Comparison of ENCODE assay signal across 9 mouse cellular contexts in genomic region chr11:106957271-106957980, GRCm38 (mm10). TPM values are rescaled to one million over a fixed set of nuclear protein-coding genes. Genes with fewer than 3 reads are reported as not detected.
A peak's percentile ranks its signal among the peaks of the same experiment; 100 is the strongest.
DNase-seq lines count a peak whose midpoint lies in the region; ATAC-seq and TF ChIP-seq lines count a peak whose summit lies in the region.
"Had no signal": no experiment of that assay in that cellular context is flagged by ENCODE, and none has a peak within 500 bp of the region (broad histone marks: within the 10 kb centered on the region; RNA-seq: fewer than 3 reads in every experiment).

No protein-coding gene starts in this region.

- peak; percentile 42 to 57 for DNase-seq in right cerebral cortex, postnatal 10 days (ENCODE audit: low spot score in 2 of 2)
- no peak for DNase-seq in right cerebral cortex, postnatal 36 days (ENCODE audit: low spot score in 2 of 2)
- DNase-seq in brain, embryonic 14.5 days (ENCODE audit: low read depth): peak; percentile 14
- DNase-seq in heart, postnatal 14 days: peak; percentile 86
- DNase-seq in left cerebral cortex, adult 18-20 months (ENCODE audit: low spot score in 2 of 2): no peak
- DNase-seq in cerebellum, adult 9-10 months: no peak

- no peak overlapping the region for H3K9ac ChIP-seq in liver, embryonic 12.5 days
- H3K9ac ChIP-seq in stomach, embryonic 16.5 days (ENCODE audit: low read length): no peak overlapping the region
- H3K9ac ChIP-seq: limb, embryonic 13.5 days had no signal

- no peaks in the 10 kb centered on the region for H3K36me3 ChIP-seq in liver, embryonic 12.5 days
- no peaks in the 10 kb centered on the region for H3K36me3 ChIP-seq in stomach, embryonic 16.5 days (ENCODE audit: control insufficient read depth, insufficient read depth, low read length)
- H3K36me3 ChIP-seq: limb, embryonic 13.5 days had no signal

- 20% methylated on average over 12 of the region's 12 CpGs for WGBS in liver, embryonic 12.5 days (ENCODE audit: insufficient replicate concordance)
- 39% methylated on average over 12 of the region's 12 CpGs for WGBS in stomach, embryonic 16.5 days

- H3K4me1 ChIP-seq in liver, embryonic 12.5 days: peaks cover 15% of the 10 kb centered on the region
- H3K4me1 ChIP-seq in stomach, embryonic 16.5 days (ENCODE audit: control insufficient read depth, insufficient read depth, low read length): peaks cover 10% of the 10 kb centered on the region

- H3K4me3 ChIP-seq in liver, embryonic 12.5 days: no peak overlapping the region
- no peak overlapping the region for H3K4me3 ChIP-seq in stomach, embryonic 16.5 days (replicated peaks; ENCODE audit: low read length)
- H3K4me3 ChIP-seq: limb, embryonic 13.5 days had no signal

- H3K27me3 ChIP-seq in liver, embryonic 12.5 days (replicated peaks): peaks cover 3% of the 10 kb centered on the region; the same call in 1 of the 2 replicates
- H3K27me3 ChIP-seq in stomach, embryonic 16.5 days (ENCODE audit: control insufficient read depth, insufficient read depth, low read length): no peaks in the 10 kb centered on the region
- H3K27me3 ChIP-seq: limb, embryonic 13.5 days had no signal

- no peaks in the 10 kb centered on the region for H3K9me3 ChIP-seq in liver, embryonic 12.5 days (replicated peaks)
- H3K9me3 ChIP-seq in stomach, embryonic 16.5 days (replicated peaks; ENCODE audit: control insufficient read depth, low read length): no peaks in the 10 kb centered on the region
- H3K9me3 ChIP-seq: limb, embryonic 13.5 days had no signal

- TF ChIP-seq POLR2A in brain, embryonic 14.5 days (IDR thresholded peaks at IDR 0.05; ENCODE audit: borderline replicate concordance, extremely low read depth, insufficient read depth, insufficient read length, poor library complexity, severe bottlenecking): no peak

- TF ChIP-seq CTCF in brain, embryonic 14.5 days (IDR thresholded peaks at IDR 0.05; ENCODE audit: borderline replicate concordance, extremely low read depth, insufficient read depth, insufficient read length): no peak

- no peak overlapping the region for H3K27ac ChIP-seq in liver, embryonic 12.5 days
- H3K27ac ChIP-seq in stomach, embryonic 16.5 days (ENCODE audit: low read length): peak overlapping the region; percentile 35; the same call in 1 of the 2 replicates
- H3K27ac ChIP-seq: limb, embryonic 13.5 days had no signal

- intact Hi-C loops in heart, postnatal 14 days (cut with DNase I): loop anchor here (1.0 kb wide), 1 partner anchor 19 kb away; no protein-coding TSS in a partner anchor

- no peak for ATAC-seq in liver, embryonic 12.5 days
- ATAC-seq in stomach, embryonic 16.5 days (ENCODE audit: insufficient read depth, low FRiP score): peak; percentile 44

- H3K4me2 ChIP-seq in liver, embryonic 12.5 days: peak overlapping the region; percentile 22; the same call in 1 of the 2 replicates
- peak overlapping the region; percentile 39 for H3K4me2 ChIP-seq in stomach, embryonic 16.5 days (ENCODE audit: low read depth, low read length)
- H3K4me2 ChIP-seq: limb, embryonic 13.5 days had no signal

RNA-seq across cellular contexts. Expression of gene Smurf2, which starts 36.9 kb away (rescaled TPM):
- 23.6 and 29.5 TPM in 2 replicates for polyA plus RNA-seq in brain, embryonic 14.5 days (2012; rRNA removed)
- total RNA-seq in heart, postnatal 14 days (2021): 10 to 100 TPM; 36.4 to 39.4 TPM
- 4.3 and 5.1 TPM in 2 replicates for polyA plus RNA-seq in liver, embryonic 12.5 days (2016; fragmentation: Nextera tagmentation; extraction: Ambion mirVana)
- 11.4 and 14.2 TPM in 2 replicates for polyA plus RNA-seq in stomach, embryonic 16.5 days (2015; fragmentation: Nextera tagmentation; extraction: Ambion mirVana)
- 10 to 100 TPM; 25.1 to 27.1 TPM for total RNA-seq in left cerebral cortex, adult 18-20 months (2021)

RNA-seq across cellular contexts. Expression of gene Kpna2, which starts 41.9 kb away (rescaled TPM):
- polyA plus RNA-seq in brain, embryonic 14.5 days (2012; rRNA removed): 125 and 197 TPM in 2 replicates
- total RNA-seq in heart, postnatal 14 days (2021): 100 to 1,000 TPM in 1 of 2 experiments, 10 to 100 TPM in 1; 84.2 to 103 TPM
- 360 and 381 TPM in 2 replicates for polyA plus RNA-seq in liver, embryonic 12.5 days (2016; fragmentation: Nextera tagmentation; extraction: Ambion mirVana)
- polyA plus RNA-seq in stomach, embryonic 16.5 days (2015; fragmentation: Nextera tagmentation; extraction: Ambion mirVana): 297 and 327 TPM in 2 replicates
- total RNA-seq in left cerebral cortex, adult 18-20 months (2021): 10 to 100 TPM; 21.9 to 26.6 TPM

Comparison
In these comparisons a context has a peak if more than half of its experiments do, and no peak if none do; other contexts are left out.
1. DNase-seq: peak in right cerebral cortex, postnatal 10 days (2 of 2), brain, embryonic 14.5 days (single experiment) and heart, postnatal 14 days (2 of 2); none in right cerebral cortex, postnatal 36 days (0 of 2), left cerebral cortex, adult 18-20 months (0 of 2) and cerebellum, adult 9-10 months (single experiment).